ENCODE assay signal across 8 mouse cellular contexts in genomic region chr11:102406401-102406800, GRCm38 (mm10). TPM values are rescaled to one million over a fixed set of nuclear protein-coding genes. Genes with fewer than 3 reads are reported as not detected.
A peak's percentile ranks its signal among the peaks of the same experiment; 100 is the strongest.
DNase-seq lines count a peak whose midpoint lies in the region; ATAC-seq and TF ChIP-seq lines count a peak whose summit lies in the region.

No protein-coding gene starts in this region.

- peak overlapping the region; percentile 92 for H3K9ac ChIP-seq in kidney, embryonic 16.5 days (replicated peaks; ENCODE audit: low read length)
- H3K9ac ChIP-seq in embryonic facial prominence, embryonic 12.5 days, result peak overlapping the region; percentile 85
- peak overlapping the region; percentile 83 for H3K9ac ChIP-seq in intestine, embryonic 14.5 days (ENCODE audit: low read length)

- H3K27ac ChIP-seq in kidney, embryonic 16.5 days (ENCODE audit: low read length), result peak overlapping the region; percentile 98
- H3K27ac ChIP-seq in embryonic facial prominence, embryonic 12.5 days, result peak overlapping the region; percentile 87; the same call in 1 of the 2 replicates
- H3K27ac ChIP-seq in intestine, embryonic 14.5 days (ENCODE audit: low read depth), result peak overlapping the region; percentile 92; the same call in 1 of the 2 replicates

- peaks cover 21% of the 10 kb centered on the region for H3K36me3 ChIP-seq in kidney, embryonic 16.5 days (ENCODE audit: insufficient read depth, low read length)
- peaks cover 30% of the 10 kb centered on the region for H3K36me3 ChIP-seq in embryonic facial prominence, embryonic 12.5 days
- peaks cover 36% of the 10 kb centered on the region for H3K36me3 ChIP-seq in intestine, embryonic 14.5 days (ENCODE audit: control insufficient read depth, insufficient read depth, low read length)
- peaks cover 18% of the 10 kb centered on the region for H3K36me3 ChIP-seq in myocyte (ENCODE audit: control insufficient read depth, insufficient read depth)

- peak overlapping the region; percentile 68 for H3ac ChIP-seq in myocyte (ENCODE audit: control insufficient read depth, insufficient read length)

- peaks cover 26% of the 10 kb centered on the region for H3K4me1 ChIP-seq in kidney, embryonic 16.5 days (ENCODE audit: insufficient read depth, low read length)
- H3K4me1 ChIP-seq in embryonic facial prominence, embryonic 12.5 days, result peaks cover 32% of the 10 kb centered on the region
- peaks cover 19% of the 10 kb centered on the region for H3K4me1 ChIP-seq in intestine, embryonic 14.5 days (replicated peaks; ENCODE audit: control insufficient read depth, insufficient read depth, low read length)

- H3K79me2 ChIP-seq in myocyte (ENCODE audit: control insufficient read depth, insufficient read depth), result peaks cover 21% of the 10 kb centered on the region

- DNase-seq in kidney, postnatal 4 days, result no peak
- no peak for DNase-seq in intestine, embryonic 14.5 days (ENCODE audit: low spot score)
- no peak for DNase-seq in layer of hippocampus, adult 9-11 months
- DNase-seq in urinary bladder, postnatal 10 days (ENCODE audit: low spot score), result no peak

- peak overlapping the region; percentile 72 for H3K4me2 ChIP-seq in kidney, embryonic 16.5 days (replicated peaks; ENCODE audit: low read depth, low read length)
- H3K4me2 ChIP-seq in embryonic facial prominence, embryonic 12.5 days (replicated peaks), result peak overlapping the region; percentile 83
- peak overlapping the region; percentile 97 for H3K4me2 ChIP-seq in intestine, embryonic 14.5 days (ENCODE audit: low read length)
- H3K4me2 ChIP-seq in myocyte (ENCODE audit: low read depth), result peak overlapping the region; percentile 90

- peak overlapping the region; percentile 79 for H3K4me3 ChIP-seq in kidney, embryonic 16.5 days (ENCODE audit: low read length)
- peak overlapping the region; percentile 80 for H3K4me3 ChIP-seq in embryonic facial prominence, embryonic 12.5 days
- peak overlapping the region; percentile 68 for H3K4me3 ChIP-seq in intestine, embryonic 14.5 days (ENCODE audit: low read depth, low read length)
- H3K4me3 ChIP-seq in myocyte, result peak overlapping the region; percentile 83

- no peak for TF ChIP-seq POLR2A in myocyte (IDR thresholded peaks at IDR 0.05; ENCODE audit: insufficient read length, low read depth)

- no peaks in the 10 kb centered on the region for H3K27me3 ChIP-seq in kidney, embryonic 16.5 days (ENCODE audit: insufficient read depth, low read length)
- H3K27me3 ChIP-seq in embryonic facial prominence, embryonic 12.5 days, result peaks cover 13% of the 10 kb centered on the region
- H3K27me3 ChIP-seq in intestine, embryonic 14.5 days (replicated peaks; ENCODE audit: control insufficient read depth, insufficient read depth, low read length), result 0 out of 2 replicates have a peak, but pooled peaks cover 5% of the 10 kb centered on the region
- H3K27me3 ChIP-seq in myocyte (ENCODE audit: control insufficient read depth, insufficient read depth, insufficient read length), result no peaks in the 10 kb centered on the region

- 9% methylated on average over 3 of the region's 3 CpGs for WGBS in kidney, embryonic 16.5 days
- 11% methylated on average over 3 of the region's 3 CpGs for WGBS in embryonic facial prominence, embryonic 12.5 days
- whole genome bisulfite sequencing in intestine, embryonic 14.5 days, result 5% methylated on average over 3 of the region's 3 CpGs

- H3K9me3 ChIP-seq in kidney, embryonic 16.5 days (ENCODE audit: low read length), result no peaks in the 10 kb centered on the region
- H3K9me3 ChIP-seq in embryonic facial prominence, embryonic 12.5 days, result no peaks in the 10 kb centered on the region
- H3K9me3 ChIP-seq in intestine, embryonic 14.5 days (ENCODE audit: control insufficient read depth, low read length), result no peaks in the 10 kb centered on the region

- no peak for ATAC-seq in kidney, embryonic 16.5 days (ENCODE audit: low FRiP score, low TSS enrichment)
- ATAC-seq in embryonic facial prominence, embryonic 12.5 days (ENCODE audit: insufficient number of reproducible peaks, insufficient read depth, low FRiP score, low TSS enrichment), result no peak
- no peak for ATAC-seq in intestine, embryonic 14.5 days (replicated peaks; ENCODE audit: low FRiP score, low TSS enrichment, low read depth)
- no peak for ATAC-seq in megakaryocyte progenitor cell, adult 5-6 weeks (replicated peaks; ENCODE audit: poor library complexity)

TF ChIP-seq in myocyte, 11 proteins besides CTCF, POLR2A, EP300 and RAD21:
- no peak for TF ChIP-seq TCF3 (IDR thresholded peaks at IDR 0.05; ENCODE audit: insufficient read length, low read depth)
- TF ChIP-seq MAX (IDR thresholded peaks at IDR 0.05; ENCODE audit: low read depth), result no peak
- no peak for TF ChIP-seq CEBPB (IDR thresholded peaks at IDR 0.05; ENCODE audit: insufficient read depth, poor library complexity, severe bottlenecking)
- TF ChIP-seq POLR2AphosphoS2 (IDR thresholded peaks at IDR 0.05; ENCODE audit: insufficient read length, low read depth), result no peak
- no peak for TF ChIP-seq TCF12 (IDR thresholded peaks at IDR 0.05; ENCODE audit: insufficient read depth, poor library complexity, severe bottlenecking)
- TF ChIP-seq MYOG (IDR thresholded peaks at IDR 0.05; ENCODE audit: control insufficient read depth in 1 of 3, insufficient read depth in 1 of 3, insufficient read length in 2 of 3, low read depth in 2 of 3), result no peak
- TF ChIP-seq E2F4 (IDR thresholded peaks at IDR 0.05; ENCODE audit: insufficient read depth), result no peak
- no peak for TF ChIP-seq USF1 (IDR thresholded peaks at IDR 0.05; ENCODE audit: low read depth)
- no peak for TF ChIP-seq SRF (IDR thresholded peaks at IDR 0.05; ENCODE audit: control insufficient read depth, insufficient read length, low read depth)
- TF ChIP-seq MYOD1 (IDR thresholded peaks at IDR 0.05; ENCODE audit: control insufficient read depth in 1 of 3, insufficient read length in 2 of 3, low read depth in 2 of 3), result no peak
- no peak for TF ChIP-seq REST (IDR thresholded peaks at IDR 0.05; ENCODE audit: insufficient read depth, insufficient read length)

RNA-seq across cellular contexts. Expression of gene Slc25a39, which starts 1.3 kb away (rescaled TPM):
- 337 and 360 TPM in 2 replicates for polyA plus RNA-seq in kidney, embryonic 16.5 days (2015; fragmentation: Nextera tagmentation; extraction: Ambion mirVana)
- 188 and 189 TPM in 2 replicates for polyA plus RNA-seq in embryonic facial prominence, embryonic 12.5 days (2016; fragmentation: Nextera tagmentation; extraction: Ambion mirVana)
- polyA plus RNA-seq in intestine, embryonic 14.5 days (2014; fragmentation: Nextera tagmentation; extraction: Ambion mirVana), result 281 and 296 TPM in 2 replicates
- polyA plus RNA-seq in myocyte (2012; fragmentation: generic; extraction: Trizol), result 274 TPM
- total RNA-seq in megakaryocyte progenitor cell, adult 5-6 weeks (2015), result 95.5 and 124 TPM in 2 replicates
- 48.7 and 52.7 TPM in 2 replicates for total RNA-seq in megakaryocyte progenitor cell, adult 5-6 weeks (2017)

RNA-seq across cellular contexts. Expression of gene Rundc3a, which starts 13.2 kb away (rescaled TPM):
- 3.3 and 3.9 TPM in 2 replicates for polyA plus RNA-seq in kidney, embryonic 16.5 days (2015; fragmentation: Nextera tagmentation; extraction: Ambion mirVana)
- polyA plus RNA-seq in embryonic facial prominence, embryonic 12.5 days (2016; fragmentation: Nextera tagmentation; extraction: Ambion mirVana), result 15.9 and 20.4 TPM in 2 replicates
- 7.6 and 10.0 TPM in 2 replicates for polyA plus RNA-seq in intestine, embryonic 14.5 days (2014; fragmentation: Nextera tagmentation; extraction: Ambion mirVana)
- polyA plus RNA-seq in myocyte (2012; fragmentation: generic; extraction: Trizol), result 10.3 TPM
- not detected in 2 replicates for total RNA-seq in megakaryocyte progenitor cell, adult 5-6 weeks (2015)
- not detected in 2 replicates for total RNA-seq in megakaryocyte progenitor cell, adult 5-6 weeks (2017)

RNA-seq across cellular contexts. Expression of gene Grn, which starts 23.7 kb away (rescaled TPM):
- polyA plus RNA-seq in kidney, embryonic 16.5 days (2015; fragmentation: Nextera tagmentation; extraction: Ambion mirVana), result 208 and 213 TPM in 2 replicates
- polyA plus RNA-seq in embryonic facial prominence, embryonic 12.5 days (2016; fragmentation: Nextera tagmentation; extraction: Ambion mirVana), result 116 and 126 TPM in 2 replicates
- polyA plus RNA-seq in intestine, embryonic 14.5 days (2014; fragmentation: Nextera tagmentation; extraction: Ambion mirVana), result 115 and 116 TPM in 2 replicates
- 174 TPM for polyA plus RNA-seq in myocyte (2012; fragmentation: generic; extraction: Trizol)
- total RNA-seq in megakaryocyte progenitor cell, adult 5-6 weeks (2015), result 119 and 136 TPM in 2 replicates
- 44.0 and 45.4 TPM in 2 replicates for total RNA-seq in megakaryocyte progenitor cell, adult 5-6 weeks (2017)

RNA-seq across cellular contexts. Expression of gene Slc4a1, which starts 40.4 kb away (rescaled TPM):
- polyA plus RNA-seq in kidney, embryonic 16.5 days (2015; fragmentation: Nextera tagmentation; extraction: Ambion mirVana), result 9.0 and 9.6 TPM in 2 replicates
- polyA plus RNA-seq in embryonic facial prominence, embryonic 12.5 days (2016; fragmentation: Nextera tagmentation; extraction: Ambion mirVana), result 24.5 and 26.4 TPM in 2 replicates
- 1.8 and 2.8 TPM in 2 replicates for polyA plus RNA-seq in intestine, embryonic 14.5 days (2014; fragmentation: Nextera tagmentation; extraction: Ambion mirVana)
- not detected for polyA plus RNA-seq in myocyte (2012; fragmentation: generic; extraction: Trizol)
- 1.1 and 2.0 TPM in 2 replicates for total RNA-seq in megakaryocyte progenitor cell, adult 5-6 weeks (2015)
- total RNA-seq in megakaryocyte progenitor cell, adult 5-6 weeks (2017), result 0.61 and 0.62 TPM in 2 replicates

RNA-seq across cellular contexts. Expression of gene Fam171a2, which starts 41.1 kb away (rescaled TPM):
- 5.3 and 5.8 TPM in 2 replicates for polyA plus RNA-seq in kidney, embryonic 16.5 days (2015; fragmentation: Nextera tagmentation; extraction: Ambion mirVana)
- polyA plus RNA-seq in embryonic facial prominence, embryonic 12.5 days (2016; fragmentation: Nextera tagmentation; extraction: Ambion mirVana), result 13.5 and 15.3 TPM in 2 replicates
- polyA plus RNA-seq in intestine, embryonic 14.5 days (2014; fragmentation: Nextera tagmentation; extraction: Ambion mirVana), result 4.5 and 4.7 TPM in 2 replicates
- 162 TPM for polyA plus RNA-seq in myocyte (2012; fragmentation: generic; extraction: Trizol)
- 0.05 and 0.07 TPM in 2 replicates for total RNA-seq in megakaryocyte progenitor cell, adult 5-6 weeks (2015)
- total RNA-seq in megakaryocyte progenitor cell, adult 5-6 weeks (2017), result 0.04 and 0.24 TPM in 2 replicates
